ENCODE assay signal across 13 mouse cellular contexts in genomic region chr19:40297078-40297797, GRCm38 (mm10). TPM values are rescaled to one million over a fixed set of nuclear protein-coding genes. Genes with fewer than 3 reads are reported as not detected.
DNase-seq lines count a peak whose midpoint lies in the region; ATAC-seq and TF ChIP-seq lines count a peak whose summit lies in the region.
"Had no signal": no experiment of that assay in that cellular context is flagged by ENCODE, and none has a peak within 500 bp of the region (broad histone marks: within the 10 kb centered on the region; RNA-seq: fewer than 3 reads in every experiment).

No protein-coding gene starts in this region.

- intact Hi-C loops in heart, postnatal 25 days (cut with DNase I), result no loop called here

- H3K27me3 ChIP-seq in MEL (ENCODE audit: control insufficient read depth in 1 of 2, insufficient read depth in 2 of 2, low read length in 2 of 2), result no peaks in the 10 kb centered on the region
- H3K27me3 ChIP-seq in embryonic facial prominence, embryonic 11.5 days (ENCODE audit: control insufficient read depth, insufficient read depth, low read length), result no peaks in the 10 kb centered on the region
- no peaks in the 10 kb centered on the region for H3K27me3 ChIP-seq in liver, embryonic 12.5 days (replicated peaks)
- H3K27me3 ChIP-seq: hindbrain, embryonic 13.5 days had no signal

- no peak for TF ChIP-seq CTCF in MEL (IDR thresholded peaks at IDR 0.05 in 2 of 3, conservative IDR thresholded peaks at IDR 0.05 in 1 of 3; ENCODE audit: control insufficient read depth in 1 of 3, insufficient read depth in 1 of 3, low read depth in 2 of 3, low read length in 3 of 3, poor library complexity in 1 of 3, severe bottlenecking in 1 of 3)

- DNase-seq in heart, adult 11 months, result peak; percentile 94
- no peak for DNase-seq in heart, postnatal 25 days (ENCODE audit: low spot score)
- DNase-seq in MEL (ENCODE audit: low read depth, low spot score), result peak; percentile 13
- no peak for DNase-seq in embryonic facial prominence, embryonic 11.5 days (ENCODE audit: low spot score)
- DNase-seq in spleen, postnatal 10 days (ENCODE audit: low spot score in 2 of 2), result no peak
- DNase-seq in lung, postnatal 36 days, result no peak
- DNase-seq: B cell, adult 2 months; layer of hippocampus, postnatal 36 days had no signal

- no peak overlapping the region for H3K4me2 ChIP-seq in embryonic facial prominence, embryonic 11.5 days (ENCODE audit: low read depth, low read length)
- peak overlapping the region; percentile 57 for H3K4me2 ChIP-seq in liver, embryonic 12.5 days
- H3K4me2 ChIP-seq: hindbrain, embryonic 13.5 days had no signal

- no peak overlapping the region for H3K9ac ChIP-seq in MEL (ENCODE audit: control insufficient read depth, low read depth, low read length, poor library complexity, severe bottlenecking)
- H3K9ac ChIP-seq in embryonic facial prominence, embryonic 11.5 days (replicated peaks; ENCODE audit: low read length), result no peak overlapping the region
- peak overlapping the region; percentile 55 for H3K9ac ChIP-seq in liver, embryonic 12.5 days
- H3K9ac ChIP-seq: hindbrain, embryonic 13.5 days had no signal

- 0 out of 2 replicates have a peak, but pooled peaks have one; percentile 30 for ATAC-seq in embryonic facial prominence, embryonic 11.5 days (replicated peaks; ENCODE audit: insufficient number of reproducible peaks, low FRiP score, low TSS enrichment, low read depth)
- ATAC-seq in liver, embryonic 12.5 days, result peak; percentile 99
- no peak for ATAC-seq in CD4-positive, CD25-positive, alpha-beta regulatory T cell, adult 4 months
- ATAC-seq: forebrain, embryonic 16.5 days had no signal

- H3K4me3 ChIP-seq in MEL (ENCODE audit: control insufficient read depth in 1 of 2, insufficient read depth in 1 of 2, low read depth in 2 of 2, low read length in 2 of 2), result no peak overlapping the region
- H3K4me3 ChIP-seq in embryonic facial prominence, embryonic 11.5 days (ENCODE audit: low read depth, low read length), result no peak overlapping the region
- H3K4me3 ChIP-seq in liver, embryonic 12.5 days, result 0 out of 2 replicates have a peak overlapping the region, but pooled peaks have one; percentile 14
- H3K4me3 ChIP-seq: hindbrain, embryonic 13.5 days had no signal

- H3K4me1 ChIP-seq in MEL (ENCODE audit: control insufficient read depth in 1 of 2, insufficient read depth in 2 of 2, low read length in 2 of 2), result no peaks in the 10 kb centered on the region
- H3K4me1 ChIP-seq in embryonic facial prominence, embryonic 11.5 days (ENCODE audit: control insufficient read depth, insufficient read depth, low read length), result no peaks in the 10 kb centered on the region
- H3K4me1 ChIP-seq in liver, embryonic 12.5 days, result peaks cover 60% of the 10 kb centered on the region

- no peak for TF ChIP-seq POLR2A in MEL (IDR thresholded peaks at IDR 0.05; ENCODE audit: control insufficient read depth in 1 of 2, insufficient read depth in 1 of 2, low read depth in 1 of 2, low read length in 2 of 2, poor library complexity in 1 of 2)

- no peak for TF ChIP-seq EP300 in MEL (IDR thresholded peaks at IDR 0.05; ENCODE audit: low read depth in 1 of 2, low read length in 2 of 2)

- no peaks in the 10 kb centered on the region for H3K79me2 ChIP-seq in MEL (ENCODE audit: control insufficient read depth, insufficient read depth, low read length, poor library complexity)

- no peak for TF ChIP-seq RAD21 in MEL (IDR thresholded peaks at IDR 0.05; ENCODE audit: low read depth, low read length)

- no peaks in the 10 kb centered on the region for H3K36me3 ChIP-seq in MEL (ENCODE audit: control insufficient read depth in 1 of 2, insufficient read depth in 2 of 2, low read length in 2 of 2)
- H3K36me3 ChIP-seq in embryonic facial prominence, embryonic 11.5 days (replicated peaks; ENCODE audit: control insufficient read depth, insufficient read depth, low read depth, low read length), result no peaks in the 10 kb centered on the region
- peaks cover 16% of the 10 kb centered on the region for H3K36me3 ChIP-seq in liver, embryonic 12.5 days

- H3K27ac ChIP-seq in MEL (ENCODE audit: control insufficient read depth, low read depth, low read length), result no peak overlapping the region
- no peak overlapping the region for H3K27ac ChIP-seq in embryonic facial prominence, embryonic 11.5 days (replicated peaks; ENCODE audit: low read depth, low read length)
- peak overlapping the region; percentile 88 for H3K27ac ChIP-seq in liver, embryonic 12.5 days
- H3K27ac ChIP-seq: hindbrain, embryonic 13.5 days; macrophage had no signal

- H3K9me3 ChIP-seq in MEL (replicated peaks; ENCODE audit: insufficient read depth, low read length), result no peaks in the 10 kb centered on the region
- H3K9me3 ChIP-seq in embryonic facial prominence, embryonic 11.5 days (replicated peaks; ENCODE audit: control insufficient read depth, low read length), result no peaks in the 10 kb centered on the region
- H3K9me3 ChIP-seq in liver, embryonic 12.5 days (replicated peaks), result no peaks in the 10 kb centered on the region
- H3K9me3 ChIP-seq: hindbrain, embryonic 13.5 days had no signal

- 53% methylated on average over 7 of the region's 7 CpGs for WGBS in embryonic facial prominence, embryonic 11.5 days
- WGBS in liver, embryonic 12.5 days (ENCODE audit: insufficient replicate concordance), result 39% methylated on average over 7 of the region's 7 CpGs

TF ChIP-seq in MEL, 35 proteins besides CTCF, POLR2A, EP300 and RAD21:
- TF ChIP-seq GATA1 (IDR thresholded peaks at IDR 0.05; ENCODE audit: low read depth, low read length) (0 out of 2 replicates have a peak, but pooled peaks have one; percentile 24), KAT2A (conservative IDR thresholded peaks at IDR 0.05; ENCODE audit: low read depth, low read length) (no peak)

RNA-seq across cellular contexts. Expression of gene Pdlim1, which starts 25.6 kb away (rescaled TPM):
- 100 to 1,000 TPM; 152 to 164 TPM for total RNA-seq in heart, postnatal 25 days (2021)
- total RNA-seq in MEL (2012; rRNA removed), result not detected in 2 replicates
- polyA plus RNA-seq in MEL (2012; ENCODE audit: insufficient read depth in 1 of 2, insufficient read length in 2 of 2, low read depth in 1 of 2, low replicate concordance in 2 of 2, missing spikeins in 1 of 2), result not detected
- polyA plus RNA-seq in embryonic facial prominence, embryonic 11.5 days (2014; fragmentation: Nextera tagmentation; extraction: Ambion mirVana), result 121 and 137 TPM in 2 replicates
- 78.3 and 82.3 TPM in 2 replicates for polyA plus RNA-seq in liver, embryonic 12.5 days (2016; fragmentation: Nextera tagmentation; extraction: Ambion mirVana)
- 100 to 1,000 TPM; 133 to 159 TPM for polyA plus RNA-seq in CD4-positive, CD25-positive, alpha-beta regulatory T cell, adult 4 months (2017; shearing (Covaris generic))

Comparison
In these comparisons a context has a peak if more than half of its experiments do, and no peak if none do; other contexts are left out.
1. DNase-seq: peak in heart, adult 11 months (single experiment) and MEL (single experiment); none in heart, postnatal 25 days (single experiment), embryonic facial prominence, embryonic 11.5 days (single experiment), spleen, postnatal 10 days (0 of 2) and lung, postnatal 36 days (single experiment).
2. RNA of gene Pdlim1, which starts 25.6 kb away (polyA plus RNA-seq): 133 to 159 TPM in CD4-positive, CD25-positive, alpha-beta regulatory T cell, adult 4 months, 121 to 137 TPM in embryonic facial prominence, embryonic 11.5 days and 78.3 to 82.3 TPM in liver, embryonic 12.5 days; not detected in MEL; every median in the first group is over 10 times any median in the second.